Mouse (Mus musculus): ENCODE data around the gene Zbtb8a. TPM values are rescaled to one million over a fixed set of nuclear protein-coding genes. Genes with fewer than 3 reads are reported as not detected.
"Not testable (repeated sequence)": the region's sequence is repeated elsewhere in the genome, so short reads cannot be mapped to it uniquely, and the experiment has no call there.

The Zbtb8a gene
- total RNA-seq, 2 experiments from 2014 or later: 3.3 to 4.1 TPM

DNA sequence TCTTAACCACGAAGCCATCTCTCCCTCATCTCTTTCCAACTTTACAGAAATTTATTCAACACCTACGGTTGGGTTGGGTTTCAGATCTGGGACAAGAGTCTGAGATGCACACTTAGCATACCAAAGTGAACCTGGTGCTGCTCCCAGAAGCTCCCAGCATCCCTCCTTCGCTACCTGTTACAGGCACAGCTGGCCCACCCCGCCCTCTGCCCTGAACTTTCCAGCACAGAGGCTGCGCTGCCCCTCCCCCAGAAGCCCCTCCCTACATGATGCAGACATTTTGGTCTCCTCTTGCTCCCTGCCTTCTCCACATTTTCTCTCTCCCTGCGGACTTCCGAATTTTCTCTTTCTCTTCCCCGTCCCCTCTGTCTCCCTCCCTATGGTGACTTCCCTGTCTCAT is 3.2 kb upstream of the Zbtb8a start:
- no peak for DNase-seq
- intact Hi-C loops (cut with DNase I): no loop called here

DNA sequence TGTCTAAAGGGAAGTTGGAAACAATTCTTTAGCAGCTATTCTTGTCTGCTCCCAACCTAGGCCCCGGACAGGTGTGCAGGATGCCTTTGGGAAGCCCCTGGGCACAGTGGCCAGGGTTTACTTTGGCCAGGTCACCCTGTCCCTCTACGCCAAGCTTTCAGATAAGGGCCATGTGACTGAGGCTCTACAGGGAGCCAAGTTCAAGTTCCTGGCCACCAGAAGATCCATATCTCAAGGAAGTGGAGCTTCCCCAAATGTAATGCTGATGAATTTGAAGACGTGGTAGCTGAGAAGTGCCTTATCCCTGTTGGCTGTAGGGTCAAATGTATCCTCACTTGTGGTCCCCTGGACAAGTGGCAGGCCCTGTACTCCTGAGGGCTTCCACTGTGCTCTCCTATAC is 1.9 kb upstream of the Zbtb8a start:
- intact Hi-C loops (cut with DNase I): no loop called here
- DNase-seq: no peak

- DNase-seq: peak; percentile 60 to 73
- intact Hi-C loops (cut with DNase I): loop anchor here (2.0 kb wide), 1 partner anchor 26 kb away; no protein-coding TSS in a partner anchor
Observed at GRCm38 (mm10) chr4:129376961-129377545, 863 bp downstream of the Zbtb8a start.

GRCm38 (mm10) chr4:129375821-129376220 is 2.1 kb downstream of the Zbtb8a start:
- intact Hi-C loops (cut with DNase I): loop anchor here (2.0 kb wide), 1 partner anchor 25 kb away; no protein-coding TSS in a partner anchor
- DNase-seq: no peak

- DNase-seq: no peak
- intact Hi-C loops (cut with DNase I): no loop called here
Observed at GRCm38 (mm10) chr4:129375000-129375399, 2.9 kb downstream of the Zbtb8a start.

DNA sequence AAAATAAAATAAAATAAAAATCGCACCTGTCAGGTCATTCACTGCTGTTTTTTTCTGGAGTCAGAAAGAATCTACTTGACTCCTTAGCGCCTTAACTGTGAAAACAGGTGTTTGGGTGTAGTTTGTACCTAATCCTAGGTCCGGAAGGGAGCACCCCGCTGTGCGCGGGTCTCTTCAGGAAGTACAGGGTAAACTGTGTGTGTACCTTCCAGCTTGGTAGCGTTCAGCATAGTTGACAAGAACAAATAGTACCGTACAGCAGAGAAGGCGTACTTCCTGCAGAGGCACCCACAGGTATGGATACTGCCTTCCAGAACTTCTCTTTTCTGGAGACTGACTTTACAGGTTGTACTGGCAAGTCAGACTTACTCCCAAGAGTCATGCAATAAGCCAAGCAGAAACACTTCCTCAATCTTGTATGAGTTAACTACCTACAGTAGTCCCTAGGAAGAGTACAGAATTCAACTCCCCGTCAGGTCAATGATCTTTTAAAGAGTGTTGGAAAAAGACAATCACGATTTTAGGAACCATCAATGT is 3.6 kb downstream of the Zbtb8a start:
- intact Hi-C loops (cut with DNase I): no loop called here
- DNase-seq: no peak

DNA sequence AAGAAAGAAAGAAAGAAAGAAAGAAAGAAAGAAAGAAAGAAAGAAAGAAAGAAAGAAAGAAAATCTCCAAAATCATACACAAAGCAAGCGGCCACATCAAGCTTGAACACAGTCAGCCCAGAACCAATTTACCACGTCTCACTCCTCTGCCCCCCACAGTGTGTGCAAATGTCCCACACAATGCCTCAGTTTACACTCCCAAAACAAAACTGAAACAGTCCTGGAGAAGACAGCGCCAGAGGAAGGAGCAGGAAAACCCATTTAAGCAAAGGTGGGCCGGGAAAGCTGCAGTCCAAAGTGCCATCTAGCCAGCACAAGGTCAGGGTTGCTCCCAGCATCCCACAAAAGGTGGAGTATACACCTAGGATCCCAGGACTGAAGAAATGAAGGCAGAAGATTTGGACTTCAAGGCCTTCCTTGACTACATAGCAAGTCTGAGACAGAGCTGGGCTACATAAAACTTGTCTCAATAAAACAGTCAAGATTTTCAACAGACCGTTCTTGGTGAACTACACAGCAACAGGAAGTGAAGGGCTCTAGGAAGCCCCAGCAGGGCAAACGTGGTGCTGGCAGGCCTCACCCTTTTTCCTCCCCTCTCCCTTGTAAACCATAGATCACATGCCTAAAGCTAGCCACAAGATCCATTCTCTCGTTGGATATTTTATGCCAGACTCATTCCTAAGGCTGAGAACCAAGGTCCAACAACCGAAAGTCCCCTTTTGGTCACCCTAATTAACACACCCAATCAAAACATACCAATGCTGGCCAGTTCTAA is 4.5 kb downstream of the Zbtb8a start:
- no peak for DNase-seq
- intact Hi-C loops (cut with DNase I): no loop called here

- DNase-seq: no peak
- intact Hi-C loops (cut with DNase I): no loop called here
Observed at GRCm38 (mm10) chr4:129371391-129371790, 6.5 kb downstream of the Zbtb8a start.

DNA sequence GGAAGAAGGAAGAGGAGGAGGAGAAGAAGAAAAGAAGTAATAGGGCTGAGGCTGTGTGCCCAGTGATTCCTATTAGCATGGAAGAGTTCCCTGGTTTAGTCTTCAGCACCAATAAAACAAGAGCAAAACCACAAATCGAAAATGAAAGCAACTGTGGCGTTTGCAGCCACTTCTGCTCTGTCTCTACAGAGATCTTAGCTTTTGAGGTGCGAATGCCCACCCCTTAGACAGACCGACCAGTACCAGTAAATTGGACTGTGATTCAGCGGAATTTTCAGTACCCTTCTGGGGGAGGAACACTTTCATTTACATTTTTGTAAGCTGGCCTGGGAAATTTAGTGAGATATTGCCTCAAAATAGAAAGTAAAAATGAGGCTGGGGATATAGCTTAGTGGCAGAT is 12.7 kb downstream of the Zbtb8a start:
- DNase-seq: no peak
- intact Hi-C loops (cut with DNase I): no loop called here

- intact Hi-C loops (cut with DNase I): no loop called here
Observed at GRCm38 (mm10) chr4:129364379-129364778, 13.5 kb downstream of the Zbtb8a start.

GRCm38 (mm10) chr4:129363463-129363862 is 14.5 kb downstream of the Zbtb8a start:
- no peak for DNase-seq
- intact Hi-C loops (cut with DNase I): no loop called here

More at GRCm38 (mm10) chr4:129364379-129364778, 13.5 kb downstream of the Zbtb8a start:
- no peak for DNase-seq

DNA sequence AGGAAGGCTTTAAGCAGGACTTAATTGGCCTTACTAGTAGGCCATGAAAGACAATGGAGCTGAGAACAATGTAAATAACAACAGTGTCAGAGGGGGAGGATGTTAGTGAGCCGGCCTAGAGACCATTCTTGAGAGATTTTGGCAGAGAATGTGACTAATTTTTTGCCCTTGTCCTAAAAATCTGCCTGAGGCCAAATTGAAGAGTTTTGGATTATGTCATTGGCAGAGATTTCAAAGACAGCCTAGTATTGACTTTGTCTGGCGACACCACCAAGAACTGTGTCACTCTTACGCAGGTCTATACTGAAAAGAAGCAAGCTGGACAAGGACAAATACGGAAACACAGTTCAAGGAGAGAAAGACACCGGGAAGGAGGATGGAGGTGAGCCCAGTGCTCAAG is 15.1 kb downstream of the Zbtb8a start:
- DNase-seq: no peak
- intact Hi-C loops (cut with DNase I): no loop called here

DNA sequence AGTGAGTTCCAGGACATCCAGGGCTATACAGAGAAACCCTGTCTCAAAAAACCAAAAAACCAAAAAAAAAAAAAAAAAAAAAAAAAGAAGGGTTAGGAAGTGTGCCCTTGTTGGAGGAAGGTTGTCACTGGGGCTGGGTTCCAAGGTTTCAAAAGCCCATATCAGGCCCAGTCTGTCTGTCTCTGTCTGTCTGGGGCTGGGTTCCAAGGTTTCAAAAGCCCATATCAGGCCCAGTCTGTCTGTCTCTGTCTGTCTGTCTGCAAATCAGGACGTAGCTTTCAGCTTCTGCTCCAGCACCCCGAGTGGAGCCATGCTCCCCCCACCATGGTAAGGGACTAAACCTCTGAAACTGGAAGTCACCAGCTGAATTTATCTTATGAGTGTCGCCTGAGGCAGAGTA is 15.7 kb downstream of the Zbtb8a start:
- intact Hi-C loops (cut with DNase I): not testable (repeated sequence)

DNA sequence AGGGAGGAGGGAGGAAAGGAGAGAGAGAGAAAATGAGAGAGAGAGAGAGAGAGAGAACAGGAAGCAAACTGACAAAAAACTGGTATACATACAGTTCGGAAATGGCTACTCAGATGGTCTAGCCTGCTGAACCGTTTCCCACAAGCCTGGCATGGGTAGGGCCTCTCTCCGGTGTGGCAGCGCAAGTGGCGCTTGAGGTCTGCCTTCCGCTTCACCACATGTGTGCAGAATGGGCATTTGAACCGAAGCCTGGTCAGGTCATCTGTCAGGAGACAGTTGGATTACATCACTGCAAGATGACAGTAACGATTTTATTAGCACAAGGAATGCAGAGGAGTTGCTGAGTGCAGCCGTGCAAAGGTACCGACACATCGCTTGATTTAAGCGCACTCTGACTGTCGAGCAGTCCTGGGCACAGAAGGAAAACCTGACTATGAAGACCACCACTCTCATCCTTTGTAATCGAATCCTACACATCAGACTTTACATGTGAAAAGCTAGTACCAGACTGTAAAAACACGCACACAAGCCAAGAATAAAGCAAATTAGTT is 20.2 kb downstream of the Zbtb8a start:
- no peak for DNase-seq
- intact Hi-C loops (cut with DNase I): no loop called here

More for the DNA sequence above, 15.7 kb downstream of the Zbtb8a start:
- DNase-seq: not testable (repeated sequence)

GRCm38 (mm10) chr4:129354236-129354635 is 23.7 kb downstream of the Zbtb8a start:
- DNase-seq: no peak
- intact Hi-C loops (cut with DNase I): loop anchor here (5.0 kb wide), 1 partner anchor 53 kb away; no protein-coding TSS in a partner anchor

GRCm38 (mm10) chr4:129353176-129353575 is 24.7 kb downstream of the Zbtb8a start:
- no peak for DNase-seq
- intact Hi-C loops (cut with DNase I): loop anchor here (5.0 kb wide), 1 partner anchor 54 kb away; no protein-coding TSS in a partner anchor

- no peak for DNase-seq
- intact Hi-C loops (cut with DNase I): loop anchor here (2.0 to 5.0 kb wide), 2 partner anchors 26 to 56 kb away; no protein-coding TSS in a partner anchor
Observed at GRCm38 (mm10) chr4:129351111-129351510, 26.8 kb downstream of the Zbtb8a start.

DNA sequence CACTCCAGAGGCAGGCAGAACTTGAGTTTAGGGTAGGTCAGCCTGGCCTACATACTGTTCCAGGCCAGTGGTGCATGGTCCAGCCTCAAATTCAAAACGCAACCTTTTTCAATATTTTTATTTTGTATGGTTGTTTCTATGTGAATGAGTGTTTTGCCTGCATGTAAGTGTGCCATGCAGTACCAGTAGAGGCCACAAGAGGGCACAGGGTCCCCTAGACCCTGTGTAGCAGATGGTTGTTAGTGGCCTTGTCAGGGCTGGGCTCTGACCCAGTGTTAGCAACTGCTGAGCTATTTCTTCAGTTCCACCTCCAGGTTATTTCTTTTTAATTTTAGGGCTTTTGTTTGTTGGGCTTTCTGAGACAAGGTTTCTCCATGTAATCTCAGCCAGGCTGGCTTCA is 27.3 kb downstream of the Zbtb8a start:
- peak; percentile 73 to 85 for DNase-seq
- intact Hi-C loops (cut with DNase I): loop anchor here (1.0 to 5.0 kb wide), 3 partner anchors 26 to 105 kb away; no protein-coding TSS in a partner anchor

GRCm38 (mm10) chr4:129346481-129347154 is 31.3 kb downstream of the Zbtb8a start:
- intact Hi-C loops (cut with DNase I): no loop called here
- no peak for DNase-seq

- DNase-seq: no peak
- intact Hi-C loops (cut with DNase I): no loop called here
Observed at GRCm38 (mm10) chr4:129342705-129343104, 35.2 kb downstream of the Zbtb8a start.

DNA sequence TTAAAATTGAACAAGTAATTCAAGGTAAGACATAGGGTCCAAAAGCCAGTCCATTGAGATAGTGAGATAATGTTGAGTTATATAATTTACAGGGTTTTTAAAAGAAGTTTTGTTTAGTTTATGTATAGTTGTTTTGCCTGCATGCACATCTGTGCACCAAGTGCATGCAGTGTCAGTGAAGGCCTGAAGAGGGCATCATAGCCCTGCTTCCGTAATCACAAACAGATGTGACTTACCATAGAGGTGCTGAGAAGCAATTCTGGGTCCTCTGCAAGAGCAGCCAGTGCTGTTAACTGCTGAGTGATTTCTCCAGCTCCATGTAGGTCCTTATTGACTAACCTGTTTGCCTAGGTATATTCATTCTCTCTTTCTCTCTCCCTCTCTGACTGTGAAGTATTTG is 36.0 kb downstream of the Zbtb8a start:
- DNase-seq: no peak
- intact Hi-C loops (cut with DNase I): no loop called here
